Mouse (Mus musculus) myocyte (in vitro differentiated cells): Measurements from ENCODE around the gene Atp6v0d1. TPM values are rescaled to one million over a fixed set of nuclear protein-coding genes. Genes with fewer than 3 reads are reported as not detected.
A peak's percentile ranks its signal among the peaks of the same experiment; 100 is the strongest.

Experiments
- H3K27me3 ChIP-seq: one replicate; pipeline ENCODE4 v1.6.1; 2011; ENCODE audit not compliant: control insufficient read depth, insufficient read depth, insufficient read length
- H3K36me3 ChIP-seq: one replicate; pipeline ENCODE4 v1.6.1; 2011; ENCODE audit not compliant: control insufficient read depth, insufficient read depth
- H3K4me2 ChIP-seq: one replicate; pipeline ENCODE4 v1.6.1; 2011; ENCODE audit warnings: low read depth, control low read depth
- H3K4me3 ChIP-seq: one replicate; pipeline ENCODE4 v1.5.1; 2011; ENCODE audit warnings: mild to moderate bottlenecking, control low read depth, moderate library complexity
- H3K79me2 ChIP-seq: one replicate; pipeline ENCODE4 v1.6.1; 2011; ENCODE audit not compliant: control insufficient read depth, insufficient read depth
- H3ac ChIP-seq: one replicate; pipeline ENCODE4 v1.6.1; 2011; ENCODE audit not compliant: control insufficient read depth, insufficient read length
- CEBPB ChIP-seq: IDR thresholded peaks from 2 replicates; pipeline ENCODE4 v1.6.1; 2011; ENCODE audit warnings: mild to moderate bottlenecking, moderate library complexity; ENCODE audit not compliant: poor library complexity, insufficient read depth, severe bottlenecking
- E2F4 ChIP-seq: IDR thresholded peaks from one replicate; pipeline ENCODE4 v1.6.1; 2011; ENCODE audit warnings: mild to moderate bottlenecking, control low read depth, moderate library complexity; ENCODE audit not compliant: insufficient read depth
- MAX ChIP-seq: IDR thresholded peaks from one replicate; pipeline ENCODE4 v1.6.1; 2011; ENCODE audit warnings: low read depth, mild to moderate bottlenecking, control low read depth
- MYOD1 ChIP-seq, 3 experiments: IDR thresholded peaks; one replicate each; pipeline ENCODE4 v1.6.1; 2011; ENCODE audit warnings: control low read depth in 2 of 3, low read depth in 2 of 3, mild to moderate bottlenecking in 2 of 3, moderate library complexity in 1 of 3; ENCODE audit not compliant: insufficient read length in 2 of 3, control insufficient read depth in 1 of 3
- MYOG ChIP-seq, 3 experiments: IDR thresholded peaks; one replicate each; pipeline ENCODE4 v1.6.1; 2011; ENCODE audit warnings: control low read depth in 2 of 3, low read depth in 2 of 3, mild to moderate bottlenecking in 2 of 3; ENCODE audit not compliant: insufficient read length in 2 of 3, control insufficient read depth in 1 of 3, insufficient read depth in 1 of 3
- POLR2A ChIP-seq: IDR thresholded peaks from one replicate; pipeline ENCODE4 v1.6.1; 2011; ENCODE audit warnings: low read depth, mild to moderate bottlenecking, control low read depth, moderate library complexity; ENCODE audit not compliant: insufficient read length
- POLR2AphosphoS2 ChIP-seq: IDR thresholded peaks from one replicate; pipeline ENCODE4 v1.6.1; 2011; ENCODE audit warnings: low read depth, control low read depth; ENCODE audit not compliant: insufficient read length
- REST ChIP-seq: IDR thresholded peaks from one replicate; pipeline ENCODE4 v1.6.1; 2011; ENCODE audit warnings: mild to moderate bottlenecking, control low read depth, moderate library complexity; ENCODE audit not compliant: insufficient read depth, insufficient read length
- SRF ChIP-seq: IDR thresholded peaks from one replicate; pipeline ENCODE4 v1.6.1; 2011; ENCODE audit warnings: low read depth; ENCODE audit not compliant: control insufficient read depth, insufficient read length
- TCF12 ChIP-seq: IDR thresholded peaks from one replicate; pipeline ENCODE4 v1.6.1; 2011; ENCODE audit warnings: mild to moderate bottlenecking, control low read depth; ENCODE audit not compliant: poor library complexity, insufficient read depth, severe bottlenecking
- TCF3 ChIP-seq: IDR thresholded peaks from one replicate; pipeline ENCODE4 v1.6.1; 2011; ENCODE audit warnings: low read depth, control low read depth; ENCODE audit not compliant: insufficient read length
- USF1 ChIP-seq: IDR thresholded peaks from one replicate; pipeline ENCODE4 v1.6.1; 2011; ENCODE audit warnings: low read depth, mild to moderate bottlenecking, control low read depth, moderate library complexity
- polyA plus RNA-seq: library from polyadenylated mRNA; unstranded; fragments of >200 nt; fragmentation: generic; extraction: Trizol; gene quantifications from one replicate; pipeline ENCODE4 v1.2.1, GENCODE M21; 2012; ENCODE audit warnings: missing spikeins

Atp6v0d1 gene
- polyA plus RNA-seq, 1 experiment = 126 TPM

GRCm38 (mm10) chr8:105537011-105537677, 28.7 kb downstream of the Atp6v0d1 start:
- Histone ChIP-seq H3K27me3 (no peaks in the 10 kb centered on the region), H3K4me3 (no peak overlapping the region), H3K36me3 (peaks cover 12% of the 10 kb centered on the region), H3K79me2 (peaks cover under 1% of the 10 kb centered on the region), H3K4me2 (no peak overlapping the region), H3ac (no peak overlapping the region)
- TF ChIP-seq TCF12 (no peak), REST (no peak), MYOD1 (IDR thresholded peaks at IDR 0.05; ENCODE audit: control insufficient read depth in 1 of 3, insufficient read length in 2 of 3, low read depth in 2 of 3) (peak in 2 of 3 experiments; percentile 61 to 74), MYOG (IDR thresholded peaks at IDR 0.05; ENCODE audit: control insufficient read depth in 1 of 3, insufficient read depth in 1 of 3, insufficient read length in 2 of 3, low read depth in 2 of 3) (peak in 2 of 3 experiments; percentile 52 to 71)

- Histone ChIP-seq H3K4me3 (no peak overlapping the region), H3K79me2 (no peaks in the 10 kb centered on the region), H3K27me3 (no peaks in the 10 kb centered on the region), H3ac (no peak overlapping the region), H3K36me3 (peaks cover 10% of the 10 kb centered on the region), H3K4me2 (no peak overlapping the region)
- TF ChIP-seq TCF3 (no peak), MAX (no peak)
These were observed 29.3 kb downstream of the Atp6v0d1 start for GRCm38 (mm10) chr8:105536546-105536945.

- peak overlapping the region; percentile 21 for H3K4me2 ChIP-seq
- no peak overlapping the region for H3ac ChIP-seq
- peaks cover 10% of the 10 kb centered on the region for H3K36me3 ChIP-seq
- no peak overlapping the region for H3K4me3 ChIP-seq
- H3K27me3 ChIP-seq = no peaks in the 10 kb centered on the region
- H3K79me2 ChIP-seq = no peaks in the 10 kb centered on the region
- TF ChIP-seq MAX (no peak), MYOG (IDR thresholded peaks at IDR 0.05; ENCODE audit: control insufficient read depth in 1 of 3, insufficient read depth in 1 of 3, insufficient read length in 2 of 3, low read depth in 2 of 3) (peak in 2 of 3 experiments; percentile 40 to 51), MYOD1 (IDR thresholded peaks at IDR 0.05; ENCODE audit: control insufficient read depth in 1 of 3, insufficient read length in 2 of 3, low read depth in 2 of 3) (peak in 1 of 3 experiments; percentile 14), TCF3 (no peak), SRF (no peak), CEBPB (no peak)
These were observed 31.9 kb downstream of the Atp6v0d1 start for GRCm38 (mm10) chr8:105533892-105534329.

- Histone ChIP-seq H3K27me3 (no peaks in the 10 kb centered on the region), H3K4me2 (peak overlapping the region; percentile 21), H3ac (no peak overlapping the region), H3K79me2 (no peaks in the 10 kb centered on the region), H3K4me3 (no peak overlapping the region), H3K36me3 (peaks cover 7% of the 10 kb centered on the region)
- no peak for TF ChIP-seq REST
- no peak for TF ChIP-seq TCF3
- no peak for TF ChIP-seq MYOD1 (IDR thresholded peaks at IDR 0.05; ENCODE audit: control insufficient read depth in 1 of 3, insufficient read length in 2 of 3, low read depth in 2 of 3)
- TF ChIP-seq USF1 = no peak
- TF ChIP-seq SRF = no peak
- no peak for TF ChIP-seq TCF12
- no peak for TF ChIP-seq MAX
- no peak for TF ChIP-seq POLR2AphosphoS2
- TF ChIP-seq POLR2A = no peak
- TF ChIP-seq E2F4 = no peak
- TF ChIP-seq CEBPB = no peak
- no peak for TF ChIP-seq MYOG (IDR thresholded peaks at IDR 0.05; ENCODE audit: control insufficient read depth in 1 of 3, insufficient read depth in 1 of 3, insufficient read length in 2 of 3, low read depth in 2 of 3)
These were observed 32.4 kb downstream of the Atp6v0d1 start for GRCm38 (mm10) chr8:105533439-105533838.

GRCm38 (mm10) chr8:105531774-105532173, 34.1 kb downstream of the Atp6v0d1 start:
- H3K27me3 ChIP-seq = no peaks in the 10 kb centered on the region
- H3ac ChIP-seq = no peak overlapping the region
- H3K4me3 ChIP-seq = no peak overlapping the region
- H3K36me3 ChIP-seq = peaks cover 12% of the 10 kb centered on the region
- TF ChIP-seq TCF12 (no peak), E2F4 (no peak), MAX (no peak), USF1 (no peak), REST (no peak), MYOD1 (IDR thresholded peaks at IDR 0.05; ENCODE audit: control insufficient read depth in 1 of 3, insufficient read length in 2 of 3, low read depth in 2 of 3) (no peak), SRF (no peak), CEBPB (no peak), POLR2A (no peak), MYOG (IDR thresholded peaks at IDR 0.05; ENCODE audit: control insufficient read depth in 1 of 3, insufficient read depth in 1 of 3, insufficient read length in 2 of 3, low read depth in 2 of 3) (no peak), POLR2AphosphoS2 (no peak), TCF3 (no peak)
- no peak overlapping the region for H3K4me2 ChIP-seq
- no peaks in the 10 kb centered on the region for H3K79me2 ChIP-seq
